Mouse (Mus musculus) cerebellum, adult 9-10 months (tissue): ENCODE results near the gene Trem1.

Source experiments
- DNase-seq: peaks from one replicate; pipeline ENCODE4 v3.0.0; 2022

Trem1 gene

DNA sequence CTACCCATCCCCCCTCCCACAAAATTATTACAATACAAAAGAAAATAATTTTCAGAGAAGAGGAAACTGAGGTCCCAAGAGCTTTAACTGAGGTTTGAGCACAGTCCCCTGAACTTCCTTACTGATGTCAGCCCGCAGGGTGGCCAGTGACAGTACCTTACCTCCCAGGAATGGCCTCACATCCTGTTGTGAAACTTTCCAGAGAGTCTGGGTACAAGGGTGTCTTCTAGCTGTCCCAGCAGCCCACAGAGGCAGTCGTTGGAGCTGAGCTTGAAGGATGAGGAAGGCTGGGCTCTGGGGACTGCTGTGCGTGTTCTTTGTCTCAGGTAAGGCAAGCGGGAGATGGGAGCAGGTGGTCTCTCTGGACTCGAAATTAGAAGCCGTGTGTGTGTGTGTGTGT lies at the start of gene Trem1:
Trem1 (plus strand) TSS at position 251 of the 400 bp plus-strand sequence.
- no peak for DNase-seq

GRCm38 (mm10) chr17:48185252-48185651 lies 47.3 kb upstream of the Trem1 start:
- DNase-seq = no peak

DNA sequence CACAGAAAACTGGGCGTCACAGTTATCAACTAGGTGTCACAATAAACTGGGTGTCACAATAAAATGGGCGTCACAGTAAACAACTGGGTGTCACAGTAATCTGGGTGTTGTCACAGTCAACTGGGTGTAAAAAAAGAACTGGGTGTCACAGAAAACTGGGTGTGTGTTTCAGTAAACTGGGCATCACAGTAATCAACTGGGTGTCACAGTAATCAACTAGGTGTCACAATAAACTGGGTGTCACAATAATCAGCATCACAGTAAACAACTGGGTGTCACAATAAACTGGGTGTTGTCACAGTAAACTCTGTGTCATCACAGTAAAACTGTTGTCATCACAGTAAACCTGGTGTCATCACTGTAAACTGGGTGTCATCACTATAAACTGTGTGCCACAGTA lies 40.2 kb upstream of the Trem1 start:
- DNase-seq = no peak

- DNase-seq = no peak
Observed at GRCm38 (mm10) chr17:48203086-48203485, 29.5 kb upstream of the Trem1 start.

GRCm38 (mm10) chr17:48212596-48212995 lies 20.0 kb upstream of the Trem1 start:
- no peak for DNase-seq

GRCm38 (mm10) chr17:48213511-48213910 lies 19.1 kb upstream of the Trem1 start:
- no peak for DNase-seq

- DNase-seq = no peak
Observed at GRCm38 (mm10) chr17:48215429-48215828, 17.1 kb upstream of the Trem1 start.

GRCm38 (mm10) chr17:48230680-48231079 lies 1.9 kb upstream of the Trem1 start:
- DNase-seq = no peak

DNA sequence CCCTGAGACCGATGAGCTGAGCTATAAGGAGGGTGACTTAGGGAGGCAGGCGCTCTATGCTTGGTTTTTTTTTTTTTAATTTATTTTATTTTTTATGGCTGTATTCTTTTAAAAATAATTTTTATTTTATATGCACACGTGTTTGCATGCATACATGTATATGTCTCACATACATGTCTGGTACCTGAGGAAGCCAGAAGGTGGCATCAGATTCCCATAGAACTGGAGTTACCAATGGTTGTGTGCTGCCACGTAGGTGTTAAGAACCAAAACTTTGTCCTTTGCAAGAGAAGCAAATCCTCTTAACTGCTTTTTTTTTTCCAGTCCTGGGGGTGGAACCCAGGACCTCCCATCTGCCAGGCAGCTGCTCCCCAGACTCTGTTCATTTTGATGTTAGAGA lies 1.2 kb downstream of the Trem1 start:
- DNase-seq = no peak

GRCm38 (mm10) chr17:48234550-48234949 lies 2.0 kb downstream of the Trem1 start:
- DNase-seq = no peak

DNA sequence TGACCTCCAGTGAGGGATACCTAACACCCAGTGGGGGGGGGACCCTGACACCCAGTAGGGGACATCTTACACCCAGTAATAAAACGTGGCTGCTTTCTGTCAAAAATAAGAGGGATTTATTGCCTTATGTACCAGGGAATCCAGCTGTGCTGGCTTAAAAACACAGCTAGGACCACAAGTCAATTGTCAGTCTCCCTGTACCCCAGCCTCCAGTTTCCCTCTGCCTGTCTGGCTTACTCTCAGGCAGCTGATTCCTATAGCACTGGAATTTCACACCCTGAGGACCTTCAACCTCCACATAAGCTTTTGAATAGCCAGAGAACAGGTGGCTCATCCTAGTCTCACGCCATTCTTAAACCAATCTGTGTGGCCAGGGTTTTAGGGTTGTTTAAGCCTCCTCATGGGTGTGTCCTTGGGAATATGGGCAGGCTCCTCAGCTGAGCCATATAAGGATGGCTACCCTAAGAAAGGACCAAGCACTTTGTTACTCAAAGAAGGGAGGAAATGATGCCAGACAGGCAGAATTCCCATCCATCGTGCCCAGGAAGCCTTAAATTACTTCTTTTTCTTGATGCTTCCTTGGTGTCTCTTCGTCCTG lies 3.3 kb downstream of the Trem1 start:
- DNase-seq = no peak

GRCm38 (mm10) chr17:48237621-48238020 lies 5.1 kb downstream of the Trem1 start:
- DNase-seq = no peak

GRCm38 (mm10) chr17:48247221-48247928 lies 14.8 kb downstream of the Trem1 start, which contains the start of gene Trem3:
Gene Trem3 (plus strand): TSS chr17:48247777.
- no peak for DNase-seq

GRCm38 (mm10) chr17:48249039-48249438 lies 16.5 kb downstream of the Trem1 start:
- no peak for DNase-seq

GRCm38 (mm10) chr17:48249501-48249900 lies 16.9 kb downstream of the Trem1 start:
- no peak for DNase-seq

- no peak for DNase-seq
Observed at GRCm38 (mm10) chr17:48250631-48251030, 18.1 kb downstream of the Trem1 start.

- DNase-seq = no peak
Observed at GRCm38 (mm10) chr17:48256575-48256974, 24.0 kb downstream of the Trem1 start.

GRCm38 (mm10) chr17:48261868-48262267 lies 29.3 kb downstream of the Trem1 start:
- DNase-seq = no peak

- no peak for DNase-seq
Observed at GRCm38 (mm10) chr17:48263741-48264362, 31.3 kb downstream of the Trem1 start, which contains the start of gene Treml4. Gene Treml4 (plus strand): TSS chr17:48264295.

DNA sequence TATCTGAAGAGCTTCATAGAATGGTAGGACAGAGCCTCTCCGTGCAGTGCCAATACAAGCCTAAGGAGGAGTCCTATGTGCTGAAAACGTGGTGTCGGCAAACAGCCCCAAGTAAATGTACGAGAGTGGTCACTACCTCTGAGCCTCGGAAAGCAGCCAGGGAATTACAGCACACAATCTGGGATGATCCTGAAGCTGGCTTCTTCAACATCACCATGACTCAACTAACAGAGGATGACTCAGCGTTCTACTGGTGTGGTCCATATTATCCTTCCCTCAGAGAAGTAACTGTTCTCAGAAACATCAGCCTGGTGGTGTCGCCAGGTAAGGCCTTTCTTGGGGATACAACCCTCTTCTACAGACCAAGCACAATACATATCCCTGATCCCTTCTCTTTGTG lies 32.1 kb downstream of the Trem1 start:
- DNase-seq = no peak

GRCm38 (mm10) chr17:48266138-48266537 lies 33.6 kb downstream of the Trem1 start:
- no peak for DNase-seq

DNA sequence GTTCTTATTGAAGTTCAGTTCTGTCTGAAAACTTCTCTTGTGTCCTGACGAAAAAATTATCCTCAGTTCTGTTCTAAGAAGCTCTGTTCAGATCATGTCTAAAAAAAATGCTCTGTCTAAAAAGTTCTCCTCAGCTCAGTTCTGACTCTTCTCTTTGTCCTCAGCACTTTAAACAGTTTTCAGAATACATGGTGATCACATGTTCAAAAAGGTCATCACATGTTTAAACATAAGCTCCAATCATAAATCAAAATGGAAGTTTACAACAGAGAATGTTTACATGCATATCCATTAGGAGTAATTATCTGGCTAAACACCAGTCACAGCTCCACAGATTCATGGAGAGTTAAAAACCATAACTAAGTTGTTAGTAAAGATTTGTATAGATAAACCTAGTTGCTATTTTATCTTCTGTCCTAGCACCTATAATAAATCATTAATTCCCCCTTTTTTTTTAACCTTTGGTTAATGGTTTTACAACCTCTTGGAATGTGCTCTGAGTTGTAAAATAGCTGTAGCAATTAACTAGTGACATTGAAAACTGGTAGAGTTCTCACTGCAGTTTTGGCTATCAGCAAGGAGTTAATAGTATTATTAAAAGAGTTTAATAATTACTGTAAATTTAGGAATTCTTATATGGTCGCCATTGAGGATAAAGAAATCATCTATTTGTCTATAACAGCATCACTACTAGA lies 34.2 kb downstream of the Trem1 start:
- DNase-seq = no peak

- DNase-seq = no peak
Observed at GRCm38 (mm10) chr17:48267591-48267990, 35.0 kb downstream of the Trem1 start.

GRCm38 (mm10) chr17:48268276-48268675 lies 35.7 kb downstream of the Trem1 start:
- DNase-seq = no peak
